Mouse (Mus musculus) liver, embryonic 12.5 days (tissue): ENCODE data around the gene Rbm19. TPM values are rescaled to one million over a fixed set of nuclear protein-coding genes. Genes with fewer than 3 reads are reported as not detected.
A peak's percentile ranks its signal among the peaks of the same experiment; 100 is the strongest.

Experiments
- ATAC-seq: fragments of 200-750 bp; cut with Nextera tagmentation; 2 replicates; pipeline ENCODE4 v1.8.0; 2017; ENCODE audit warnings: moderate number of reproducible peaks, mild to moderate bottlenecking, moderate library complexity
- H3K27ac ChIP-seq: fragments of 300-500 bp; sonication (generic); 2 replicates; pipeline ENCODE4 v1.5.1; 2016; ENCODE audit warnings: mild to moderate bottlenecking
- H3K27me3 ChIP-seq: fragments of 300-500 bp; sonication (generic); replicated peaks from 2 replicates; pipeline ENCODE4 v1.6.1; 2016; ENCODE audit warnings: mild to moderate bottlenecking, moderate library complexity
- H3K36me3 ChIP-seq: fragments of 300-500 bp; sonication (generic); 2 replicates; pipeline ENCODE4 v1.6.1; 2016; ENCODE audit warnings: mild to moderate bottlenecking, moderate library complexity
- H3K4me1 ChIP-seq: fragments of 300-500 bp; sonication (generic); 2 replicates; pipeline ENCODE4 v1.6.1; 2016
- H3K4me2 ChIP-seq: fragments of 300-500 bp; sonication (generic); 2 replicates; pipeline ENCODE4 v1.6.1; 2016; ENCODE audit warnings: mild to moderate bottlenecking, moderate library complexity
- H3K4me3 ChIP-seq: fragments of 300-500 bp; sonication (generic); 2 replicates; pipeline ENCODE4 v1.5.1; 2016; ENCODE audit warnings: mild to moderate bottlenecking, moderate library complexity
- H3K9ac ChIP-seq: fragments of 300-500 bp; sonication (generic); 2 replicates; pipeline ENCODE4 v1.6.1; 2016; ENCODE audit warnings: mild to moderate bottlenecking, moderate library complexity
- H3K9me3 ChIP-seq: fragments of 300-500 bp; sonication (generic); replicated peaks from 2 replicates; pipeline ENCODE4 v1.6.1; 2016; ENCODE audit warnings: mild to moderate bottlenecking, moderate library complexity
- WGBS: fragments of 180-500 bp; shearing (Covaris S2); methylation state at CpG from one replicate; pipeline ENCODE4 v1.1.7; 2016; ENCODE audit not compliant: insufficient replicate concordance; 5-methylcytosine and 5-hydroxymethylcytosine counted together
- polyA plus RNA-seq: library from polyadenylated mRNA; unstranded; fragments of >200 nt; fragmentation: Nextera tagmentation; extraction: Ambion mirVana; gene quantifications from 2 replicates; pipeline ENCODE4 v1.2.1, GENCODE M21; 2016

The Rbm19 gene
- polyA plus RNA-seq, 1 experiment from 2014 or later: 30.2 TPM

DNA sequence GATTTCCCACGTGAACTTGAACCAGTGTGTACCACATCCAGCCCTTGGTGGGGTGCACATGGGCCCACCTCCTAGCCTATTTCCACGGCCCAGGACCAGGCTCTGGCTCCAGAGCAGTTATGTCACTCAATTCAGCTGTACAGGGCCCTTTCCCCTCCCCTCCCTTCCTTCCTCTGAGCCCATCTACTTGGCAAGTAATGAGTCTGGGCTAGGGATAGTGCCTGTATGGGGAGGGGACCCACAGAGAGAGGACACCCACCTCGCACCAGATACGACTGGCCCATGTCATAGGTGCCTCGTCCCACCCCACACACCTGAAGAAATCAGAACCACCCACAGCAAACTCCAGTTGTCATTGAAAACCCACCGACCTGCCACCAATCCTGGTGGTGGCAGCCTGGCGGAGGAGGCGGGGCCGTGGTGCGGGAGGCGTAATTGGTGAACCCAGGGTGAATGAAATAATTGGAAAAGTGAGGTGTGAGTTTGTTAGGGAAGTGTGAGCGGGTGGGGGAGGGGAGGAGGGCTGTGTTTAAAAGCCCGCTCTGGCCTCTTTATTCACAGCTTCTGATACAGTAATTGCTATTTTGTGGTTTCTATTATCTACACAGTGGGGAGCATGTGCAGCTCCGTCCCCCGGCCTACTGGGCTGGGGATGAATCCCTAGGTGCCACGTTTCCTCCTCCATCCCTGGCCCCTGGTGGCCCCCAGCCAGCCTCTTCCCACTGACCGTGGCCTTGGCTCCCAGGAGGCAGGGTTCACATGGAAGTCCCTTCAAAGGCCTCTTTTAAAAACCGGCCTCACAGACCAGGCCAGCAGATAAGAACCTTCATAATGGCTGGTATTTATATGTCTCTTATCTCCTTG lies 55.8 kb downstream of the Rbm19 start:
- Histone ChIP-seq H3K9me3 (no peaks in the 10 kb centered on the region), H3K4me2 (peak overlapping the region; percentile 26; the same call in 1 of the 2 replicates), H3K27me3 (no peaks in the 10 kb centered on the region), H3K4me3 (no peak overlapping the region), H3K27ac (no peak overlapping the region), H3K36me3 (peaks cover 26% of the 10 kb centered on the region), H3K9ac (0 out of 2 replicates have a peak overlapping the region, but pooled peaks have one; percentile 36), H3K4me1 (peaks cover 26% of the 10 kb centered on the region)
- ATAC-seq: peak; percentile 22
- 38% methylated on average over 18 of the region's 18 CpGs for WGBS

DNA sequence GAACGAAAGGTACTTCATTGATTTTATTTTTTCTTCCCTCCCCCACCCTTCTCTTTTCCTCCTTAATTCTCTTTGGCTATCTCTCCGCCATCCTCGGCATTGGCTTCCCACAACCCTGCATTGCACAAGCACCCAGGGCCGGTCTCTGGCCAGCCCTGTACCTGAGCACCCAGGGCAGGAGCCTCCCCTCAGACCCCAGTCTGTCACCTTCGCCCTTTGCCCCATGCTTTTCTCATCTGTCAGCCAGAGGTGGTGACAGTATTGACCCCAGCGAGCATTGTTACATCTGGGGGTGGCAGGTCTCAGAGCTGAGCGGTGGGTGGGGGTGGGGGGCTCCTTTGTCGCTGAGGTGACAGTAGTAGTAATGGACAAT lies 56.5 kb downstream of the Rbm19 start:
- peak; percentile 55 for ATAC-seq
- Histone ChIP-seq H3K4me1 (peaks cover 26% of the 10 kb centered on the region), H3K9me3 (no peaks in the 10 kb centered on the region), H3K27ac (no peak overlapping the region), H3K4me2 (peak overlapping the region; percentile 26; the same call in 1 of the 2 replicates), H3K27me3 (no peaks in the 10 kb centered on the region), H3K9ac (0 out of 2 replicates have a peak overlapping the region, but pooled peaks have one; percentile 36), H3K4me3 (no peak overlapping the region), H3K36me3 (peaks cover 32% of the 10 kb centered on the region)
- 38% methylated on average over 8 of the region's 8 CpGs for WGBS

DNA sequence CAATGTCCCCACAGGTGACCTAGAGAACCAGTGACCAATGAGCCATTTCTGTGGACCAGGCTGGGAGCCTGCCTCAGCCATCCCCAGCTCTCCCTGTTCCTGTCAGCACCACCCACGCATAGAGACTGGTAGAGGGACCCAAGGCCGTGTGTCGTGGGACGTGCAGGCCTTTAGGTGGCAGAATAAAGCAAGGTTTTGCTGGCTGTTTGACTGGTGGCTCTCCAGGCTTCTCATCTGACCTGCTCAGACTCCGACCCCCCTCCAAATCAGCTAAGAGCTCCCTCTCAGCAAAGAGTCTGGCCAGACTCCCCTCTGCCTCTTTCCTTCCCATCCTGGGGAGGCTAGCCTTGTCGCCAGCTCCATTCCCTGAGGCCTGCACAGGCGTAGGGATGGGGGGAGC lies 58.1 kb downstream of the Rbm19 start:
- no peak overlapping the region for H3K4me2 ChIP-seq
- no peaks in the 10 kb centered on the region for H3K9me3 ChIP-seq
- no peaks in the 10 kb centered on the region for H3K27me3 ChIP-seq
- H3K36me3 ChIP-seq: peaks cover 48% of the 10 kb centered on the region
- 70% methylated on average over 7 of the region's 7 CpGs for WGBS
- H3K27ac ChIP-seq: no peak overlapping the region
- no peak for ATAC-seq
- H3K9ac ChIP-seq: no peak overlapping the region
- H3K4me3 ChIP-seq: no peak overlapping the region
- H3K4me1 ChIP-seq: peaks cover 30% of the 10 kb centered on the region

DNA sequence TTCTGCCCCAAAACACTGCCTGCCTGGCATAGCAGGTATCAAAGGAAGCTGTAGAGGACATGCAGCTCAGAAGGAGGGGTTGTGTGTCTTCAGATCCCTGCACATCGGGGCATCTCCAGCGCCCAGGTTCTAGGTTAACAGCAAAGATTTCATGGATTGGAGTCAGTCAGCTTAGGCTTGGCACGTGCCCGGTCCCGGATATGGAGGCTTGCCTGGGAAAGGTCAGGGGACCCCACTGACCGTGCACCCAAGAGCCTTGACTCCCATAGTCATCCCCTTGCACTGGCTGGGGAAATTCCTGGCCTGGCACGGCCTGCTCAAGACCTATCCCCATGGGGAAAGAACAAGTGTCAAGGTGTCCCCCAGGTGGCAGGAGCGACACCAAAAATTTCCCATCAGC lies 59.0 kb downstream of the Rbm19 start:
- Histone ChIP-seq H3K4me3 (no peak overlapping the region), H3K9ac (no peak overlapping the region), H3K27me3 (no peaks in the 10 kb centered on the region), H3K9me3 (no peaks in the 10 kb centered on the region), H3K36me3 (peaks cover 54% of the 10 kb centered on the region), H3K27ac (no peak overlapping the region), H3K4me1 (peaks cover 30% of the 10 kb centered on the region), H3K4me2 (no peak overlapping the region)
- 85% methylated on average over 8 of the region's 8 CpGs for whole genome bisulfite sequencing
- no peak for ATAC-seq

DNA sequence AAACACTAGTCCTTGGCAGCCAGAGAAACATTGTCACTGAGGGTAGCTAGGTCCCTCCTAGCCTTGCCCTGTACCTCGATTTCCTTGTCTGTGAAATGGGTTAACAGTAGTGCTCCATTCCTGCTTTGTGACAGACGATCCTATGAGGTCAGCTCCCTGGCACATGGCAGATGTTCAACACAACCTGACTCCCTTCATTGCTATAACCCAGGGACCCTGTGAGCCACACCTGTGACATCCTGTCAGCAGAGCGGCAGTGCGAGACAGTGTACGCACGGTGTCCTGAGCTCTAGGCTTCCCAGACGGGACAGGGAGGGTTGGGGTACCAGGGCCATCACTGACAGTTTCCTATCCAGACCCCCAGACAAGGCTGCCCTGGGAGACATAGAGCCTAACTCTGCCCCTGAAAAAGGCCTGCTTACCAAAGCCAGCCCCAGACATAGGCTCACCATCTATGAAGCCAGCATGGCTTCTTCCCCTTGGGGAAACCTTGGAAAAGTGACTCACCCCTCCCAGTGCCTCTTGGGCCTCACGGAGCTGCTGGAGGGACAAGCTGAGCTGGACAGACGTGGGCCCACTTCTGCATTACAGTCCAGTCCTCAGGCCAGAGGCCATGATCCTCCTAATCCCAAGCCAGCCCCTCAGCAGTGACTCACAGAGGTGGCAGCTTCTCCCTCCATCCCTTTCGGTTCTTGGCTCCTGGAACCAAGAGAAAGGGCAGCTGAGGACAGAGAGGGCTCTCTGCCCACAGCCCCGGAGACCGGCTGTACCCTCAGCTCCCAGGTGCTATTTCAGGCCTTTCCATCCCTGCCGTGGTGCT lies 60.2 kb downstream of the Rbm19 start:
- no peak for ATAC-seq
- peaks cover 67% of the 10 kb centered on the region for H3K36me3 ChIP-seq

DNA sequence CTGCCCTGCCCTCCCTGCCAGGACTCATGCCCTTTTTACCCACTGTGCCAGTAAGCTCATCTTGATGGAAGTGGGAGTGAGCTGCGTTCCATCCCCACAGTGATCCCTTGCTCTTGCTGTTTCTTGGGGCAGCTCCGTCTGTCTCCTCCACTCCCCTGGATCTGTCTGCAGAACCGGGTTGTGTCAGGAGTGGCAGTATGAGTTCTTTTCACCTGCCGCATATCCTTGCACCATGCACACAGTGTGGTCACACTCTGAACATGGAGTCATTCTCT lies 60.7 kb downstream of the Rbm19 start:
- no peaks in the 10 kb centered on the region for H3K27me3 ChIP-seq
- no peak overlapping the region for H3K9ac ChIP-seq
- no peak overlapping the region for H3K4me3 ChIP-seq
- peaks cover 21% of the 10 kb centered on the region for H3K4me1 ChIP-seq
- ATAC-seq: no peak
- no peak overlapping the region for H3K4me2 ChIP-seq
- H3K36me3 ChIP-seq: peaks cover 69% of the 10 kb centered on the region
- no peak overlapping the region for H3K27ac ChIP-seq
- WGBS: 85% methylated on average over 4 of the region's 4 CpGs
- no peaks in the 10 kb centered on the region for H3K9me3 ChIP-seq

More for the DNA sequence above, 60.2 kb downstream of the Rbm19 start:
- Histone ChIP-seq H3K27me3 (no peaks in the 10 kb centered on the region), H3K9me3 (no peaks in the 10 kb centered on the region), H3K27ac (no peak overlapping the region), H3K4me1 (peaks cover 26% of the 10 kb centered on the region), H3K4me3 (no peak overlapping the region), H3K9ac (no peak overlapping the region), H3K4me2 (no peak overlapping the region)
- 81% methylated on average over 13 of the region's 13 CpGs for WGBS

DNA sequence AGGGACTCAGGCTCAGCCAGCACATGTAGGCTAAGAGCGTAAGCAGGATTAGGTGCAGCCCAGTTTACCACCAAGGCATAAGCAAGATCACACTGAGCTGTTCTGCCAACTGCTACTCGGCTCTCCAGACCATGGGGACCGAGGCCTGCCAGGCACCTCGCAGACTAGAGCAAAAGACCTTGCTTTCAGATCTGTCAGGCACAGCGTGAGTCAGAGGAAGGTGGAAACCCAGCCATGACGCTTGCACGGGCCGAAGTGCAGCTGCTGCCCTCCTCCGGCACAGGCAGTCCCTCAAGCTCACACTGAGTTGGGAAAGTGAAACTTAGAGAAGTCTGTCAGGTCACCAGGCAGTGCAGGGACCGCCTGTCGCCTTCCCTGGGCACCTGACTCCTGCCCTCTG lies 63.8 kb downstream of the Rbm19 start:
- H3K4me1 ChIP-seq: peaks cover 4% of the 10 kb centered on the region; the same call in 1 of the 2 replicates
- H3K27me3 ChIP-seq: no peaks in the 10 kb centered on the region
- no peak overlapping the region for H3K4me2 ChIP-seq
- H3K4me3 ChIP-seq: no peak overlapping the region
- peaks cover 65% of the 10 kb centered on the region for H3K36me3 ChIP-seq
- H3K27ac ChIP-seq: no peak overlapping the region
- no peaks in the 10 kb centered on the region for H3K9me3 ChIP-seq
- no peak overlapping the region for H3K9ac ChIP-seq
- ATAC-seq: no peak
- 87% methylated on average over 11 of the region's 11 CpGs for WGBS

DNA sequence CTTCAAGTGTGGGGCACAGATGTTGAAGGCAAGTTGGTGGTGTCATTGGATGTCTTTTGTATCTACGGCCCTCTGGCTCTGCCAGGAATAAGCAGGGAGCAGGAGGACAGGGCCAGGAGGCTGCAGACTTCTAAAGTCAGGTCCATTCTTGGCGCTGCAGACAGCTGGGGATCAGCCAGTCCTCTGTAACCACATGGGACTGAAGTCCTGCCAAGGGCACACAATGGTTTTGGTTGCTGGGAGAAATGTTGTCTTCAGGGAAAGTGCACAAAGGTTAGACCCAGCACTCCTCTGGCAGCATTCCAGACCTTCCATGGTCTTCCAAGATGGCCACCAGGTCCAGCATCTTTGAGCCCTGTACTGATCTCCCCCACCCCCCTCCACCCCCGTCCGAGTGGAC lies 65.1 kb downstream of the Rbm19 start:
- Histone ChIP-seq H3K27ac (no peak overlapping the region), H3K36me3 (peaks cover 61% of the 10 kb centered on the region), H3K4me1 (peaks cover 4% of the 10 kb centered on the region; the same call in 1 of the 2 replicates), H3K9ac (no peak overlapping the region), H3K9me3 (no peaks in the 10 kb centered on the region), H3K27me3 (no peaks in the 10 kb centered on the region), H3K4me3 (no peak overlapping the region), H3K4me2 (no peak overlapping the region)
- 81% methylated on average over 4 of the region's 4 CpGs for WGBS
- ATAC-seq: no peak

DNA sequence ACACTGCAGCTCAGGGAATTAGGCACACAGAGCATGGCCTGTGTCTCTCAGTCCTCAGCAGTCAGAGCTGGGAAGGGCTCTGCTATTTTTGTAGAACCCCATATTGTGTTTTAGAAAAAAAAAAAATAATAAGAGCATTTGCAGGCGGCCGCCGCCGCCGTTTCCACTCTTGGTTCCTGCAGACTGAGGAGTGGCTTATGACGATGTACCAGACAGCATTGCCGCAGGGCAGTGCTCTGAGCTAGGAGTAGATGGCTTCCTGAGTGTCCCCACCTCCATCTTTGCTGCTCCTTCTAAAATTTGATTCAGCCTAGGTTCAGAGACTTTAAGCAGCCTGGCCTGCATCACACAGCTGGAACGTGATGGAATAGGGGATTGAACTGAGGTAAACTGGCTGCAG lies 67.1 kb downstream of the Rbm19 start:
- Histone ChIP-seq H3K27me3 (no peaks in the 10 kb centered on the region), H3K9ac (no peak overlapping the region), H3K4me1 (peaks cover 4% of the 10 kb centered on the region; the same call in 1 of the 2 replicates), H3K4me3 (no peak overlapping the region), H3K27ac (no peak overlapping the region), H3K36me3 (peaks cover 61% of the 10 kb centered on the region), H3K4me2 (no peak overlapping the region), H3K9me3 (no peaks in the 10 kb centered on the region)
- WGBS: 84% methylated on average over 8 of the region's 8 CpGs
- ATAC-seq: no peak

DNA sequence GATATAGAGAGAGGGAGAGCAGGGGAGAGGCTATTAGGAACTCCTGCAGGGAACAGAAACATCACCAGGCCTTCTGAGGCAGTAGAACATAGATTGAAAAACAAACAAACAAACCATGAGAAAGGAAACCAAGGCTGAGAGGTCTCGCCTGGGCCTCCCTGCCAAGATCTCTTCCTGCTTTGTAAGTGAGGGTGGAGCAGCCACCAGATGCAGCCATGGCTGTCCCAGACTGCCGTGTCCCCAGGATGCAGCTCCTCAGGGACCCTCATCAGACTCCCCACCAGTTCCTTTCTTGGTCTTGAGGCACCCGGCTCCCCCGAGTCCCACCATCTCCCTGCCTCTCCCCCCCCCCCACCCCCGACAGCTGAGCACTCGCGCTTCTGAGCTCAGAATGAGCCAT lies 67.5 kb downstream of the Rbm19 start:
- H3K36me3 ChIP-seq: peaks cover 61% of the 10 kb centered on the region
- no peak overlapping the region for H3K4me2 ChIP-seq
- no peaks in the 10 kb centered on the region for H3K27me3 ChIP-seq
- no peak overlapping the region for H3K27ac ChIP-seq
- H3K4me3 ChIP-seq: no peak overlapping the region
- no peaks in the 10 kb centered on the region for H3K9me3 ChIP-seq
- no peak for ATAC-seq
- no peak overlapping the region for H3K9ac ChIP-seq
- H3K4me1 ChIP-seq: 0 out of 2 replicates have a peak, but pooled peaks cover under 1% of the 10 kb centered on the region
- WGBS: 73% methylated on average over 7 of the region's 7 CpGs

DNA sequence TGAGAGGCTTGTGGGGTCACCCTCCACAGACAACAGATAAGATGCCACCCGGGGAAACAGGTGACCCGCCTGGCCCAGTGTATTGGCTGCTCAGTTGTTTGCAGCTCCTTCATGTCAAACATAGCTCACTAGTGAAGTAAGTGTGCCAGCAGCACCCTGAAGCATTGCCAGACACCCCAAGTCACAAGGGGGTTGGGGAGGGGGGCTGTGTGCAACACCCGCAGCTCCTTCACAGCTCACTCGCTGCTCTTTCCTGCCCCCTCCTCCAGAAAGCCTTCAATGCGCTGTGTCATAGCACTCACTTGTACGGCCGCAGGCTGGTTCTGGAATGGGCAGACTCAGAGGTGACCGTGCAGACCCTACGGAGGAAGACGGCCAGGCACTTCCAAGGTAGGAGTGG lies 69.7 kb downstream of the Rbm19 start:
- WGBS: 83% methylated on average over 10 of the region's 10 CpGs
- no peak overlapping the region for H3K4me3 ChIP-seq
- ATAC-seq: no peak
- no peak overlapping the region for H3K4me2 ChIP-seq
- H3K27ac ChIP-seq: no peak overlapping the region
- H3K36me3 ChIP-seq: peaks cover 44% of the 10 kb centered on the region
- H3K27me3 ChIP-seq: no peaks in the 10 kb centered on the region
- H3K9ac ChIP-seq: no peak overlapping the region
- no peaks in the 10 kb centered on the region for H3K4me1 ChIP-seq
- H3K9me3 ChIP-seq: no peaks in the 10 kb centered on the region

DNA sequence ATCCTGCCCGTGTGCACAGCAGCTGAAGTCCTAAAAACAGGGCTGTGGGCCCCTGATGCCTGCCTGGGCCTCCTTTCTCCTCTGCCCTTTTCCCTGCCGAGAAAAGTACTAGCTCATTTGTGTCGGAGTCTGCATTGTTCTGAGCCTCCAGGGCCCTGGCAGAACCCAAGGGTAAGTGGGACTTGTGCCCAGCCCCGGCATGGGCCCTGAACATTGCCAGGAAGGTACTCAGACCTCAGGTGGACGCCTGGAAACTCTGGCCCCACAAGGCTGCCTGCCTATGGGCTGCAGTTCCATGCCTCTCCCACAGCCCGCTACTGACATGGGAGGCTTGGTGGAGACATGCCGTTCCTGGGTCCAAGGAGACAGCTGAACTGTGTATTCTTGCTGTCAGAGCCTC lies 72.3 kb downstream of the Rbm19 start:
- Histone ChIP-seq H3K27me3 (no peaks in the 10 kb centered on the region), H3K9ac (no peak overlapping the region), H3K4me3 (no peak overlapping the region), H3K27ac (no peak overlapping the region), H3K36me3 (peaks cover 52% of the 10 kb centered on the region), H3K4me2 (no peak overlapping the region), H3K4me1 (no peaks in the 10 kb centered on the region), H3K9me3 (no peaks in the 10 kb centered on the region)
- WGBS: 72% methylated on average over 7 of the region's 7 CpGs
- ATAC-seq: no peak
